Mouse (Mus musculus): ENCODE results near the gene Trim9.

The Trim9 gene

DNA sequence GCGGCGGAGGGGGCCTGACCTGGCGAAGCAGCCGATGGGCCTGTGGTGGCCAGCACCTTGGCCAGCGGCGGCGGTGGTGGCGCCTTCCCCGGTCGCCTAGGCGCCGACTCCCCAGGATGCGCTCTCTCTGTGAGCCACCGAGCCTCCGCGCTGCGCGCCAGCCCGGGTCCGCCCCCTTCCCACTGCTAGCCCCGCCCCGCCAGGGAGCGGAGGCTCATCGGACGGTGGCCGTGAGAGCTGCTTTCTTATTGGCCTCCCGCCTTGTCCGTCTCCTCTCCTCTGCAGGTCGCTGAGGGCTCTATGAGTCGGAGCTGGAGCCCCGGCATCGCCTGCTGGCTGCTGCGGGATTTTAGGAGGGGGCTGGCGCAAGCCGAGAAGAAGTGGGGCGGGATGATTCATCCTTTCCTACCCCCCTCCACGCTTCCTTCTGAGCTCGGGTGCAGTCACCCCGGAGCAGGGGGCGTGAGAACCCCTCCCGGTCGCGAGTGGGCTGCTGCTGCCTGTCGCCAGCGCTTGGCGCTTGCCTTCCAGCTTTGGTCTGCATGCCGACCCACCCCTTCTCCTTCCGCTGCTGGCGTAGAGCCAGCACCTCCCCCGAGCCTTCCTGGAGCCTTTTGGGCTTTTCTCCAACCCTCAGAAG is at the start of gene Trim9:
Gene Trim9 (minus strand): TSS at position 413 of the 640 bp plus-strand sequence.
- DNase-seq (ENCODE audit: low read depth, low spot score), result no peak

- DNase-seq (ENCODE audit: low read depth, low spot score), result no peak
These were observed 47.6 kb upstream of the Trim9 start for GRCm38 (mm10) chr12:70395061-70395460.

DNA sequence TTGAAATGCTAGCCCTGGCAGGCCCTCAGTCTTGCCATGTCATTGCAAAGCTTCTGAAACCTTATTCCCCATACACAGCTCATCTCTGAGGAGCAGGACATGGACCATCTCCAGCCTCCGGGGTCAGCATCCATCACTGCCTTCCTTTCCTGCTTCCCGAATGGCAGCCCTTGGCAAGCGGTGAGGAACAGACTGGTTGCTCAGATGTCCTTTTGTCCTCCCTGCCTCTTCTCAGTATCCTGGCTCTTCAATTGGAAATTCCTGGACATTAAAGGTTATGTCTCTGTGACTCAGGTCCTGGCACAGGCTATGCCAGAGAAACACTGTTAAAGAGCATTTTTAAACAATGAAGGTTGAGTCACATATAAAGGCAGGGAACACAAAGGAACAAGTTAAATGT is 43.8 kb upstream of the Trim9 start:
- no peak for DNase-seq (ENCODE audit: low read depth, low spot score)

DNA sequence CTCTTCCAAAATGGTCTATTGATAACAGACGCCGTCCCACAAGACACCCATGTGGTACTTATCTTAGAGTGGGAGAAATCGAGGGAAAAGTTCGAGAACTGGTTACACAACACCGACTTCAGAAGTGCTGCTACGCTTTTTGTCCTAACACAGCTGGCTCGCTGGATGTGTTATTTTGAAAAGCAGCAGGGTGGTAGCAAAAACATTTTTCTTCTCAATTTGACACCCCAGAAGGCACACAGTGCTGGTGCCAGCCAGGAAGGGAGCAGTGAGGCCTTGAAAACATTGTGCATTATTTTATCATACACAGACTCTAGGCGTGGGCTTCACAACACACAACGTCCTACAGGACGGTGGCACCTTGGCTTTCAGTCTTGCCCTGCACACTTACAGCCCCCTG is 27.6 kb upstream of the Trim9 start:
- no peak for DNase-seq (ENCODE audit: low read depth, low spot score)

DNA sequence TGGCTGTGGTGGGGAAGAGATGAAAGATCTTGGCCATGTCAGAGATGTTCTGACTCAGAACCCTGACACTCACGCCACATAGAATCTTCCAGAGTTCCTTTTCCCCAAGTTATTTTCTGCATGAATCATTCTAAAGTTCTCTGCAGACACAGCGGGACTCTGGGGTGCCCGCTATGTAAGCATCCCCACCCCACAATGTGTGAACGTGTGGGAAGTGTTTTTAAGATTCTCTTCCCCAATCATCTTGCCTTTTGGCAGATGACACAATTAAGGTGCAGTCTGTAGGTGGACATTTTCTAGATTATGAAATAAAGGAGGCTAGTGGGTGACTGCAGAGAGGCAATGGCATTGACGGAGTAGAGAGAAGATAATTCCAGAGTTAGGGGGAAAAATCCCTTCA is 25.5 kb upstream of the Trim9 start:
- no peak for DNase-seq (ENCODE audit: low read depth, low spot score)

DNA sequence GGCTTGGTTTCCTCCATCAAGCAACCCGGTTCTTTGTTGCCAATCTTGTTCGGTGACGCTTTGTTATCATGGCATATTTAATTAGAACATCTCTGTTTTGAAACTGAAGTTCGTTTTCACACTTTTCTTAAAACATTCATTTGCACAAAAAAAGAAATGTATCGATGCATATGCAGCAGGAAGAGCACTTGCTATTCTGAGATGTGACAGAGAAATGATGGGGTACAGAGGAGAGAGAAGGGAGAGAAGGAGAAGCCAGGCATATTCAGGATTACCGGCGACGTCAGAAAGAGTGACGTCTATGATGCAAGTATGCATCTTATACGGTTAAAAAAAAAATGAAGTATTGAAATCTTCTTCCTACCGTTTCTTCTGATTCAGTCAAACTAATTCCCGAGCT is 21.9 kb upstream of the Trim9 start:
- no peak for DNase-seq (ENCODE audit: low read depth, low spot score)

DNA sequence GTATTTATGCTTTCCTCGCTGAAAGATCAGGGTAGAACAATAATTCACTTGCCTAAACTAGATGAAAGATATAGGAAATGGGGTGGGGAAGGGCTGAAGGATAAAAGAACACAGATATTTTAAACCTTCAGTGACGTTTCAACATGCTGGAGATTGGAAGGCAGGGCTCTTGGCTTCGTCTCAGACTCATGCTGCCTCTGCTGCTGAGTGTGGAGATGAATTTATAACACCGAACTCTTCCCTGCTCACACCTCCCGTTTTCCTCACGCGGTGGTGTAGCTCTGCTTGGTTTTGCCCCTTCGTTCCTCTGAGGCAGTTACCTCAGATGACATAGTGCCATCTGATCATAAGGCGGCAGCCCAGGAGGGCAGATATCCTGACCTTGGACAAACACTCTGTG is 21.4 kb upstream of the Trim9 start:
- DNase-seq (ENCODE audit: low read depth, low spot score), result no peak

- DNase-seq (ENCODE audit: low read depth, low spot score), result no peak
These were observed 20.2 kb upstream of the Trim9 start for GRCm38 (mm10) chr12:70367326-70368248.

GRCm38 (mm10) chr12:70363016-70363415 is 15.6 kb upstream of the Trim9 start:
- DNase-seq (ENCODE audit: low read depth, low spot score), result no peak

DNA sequence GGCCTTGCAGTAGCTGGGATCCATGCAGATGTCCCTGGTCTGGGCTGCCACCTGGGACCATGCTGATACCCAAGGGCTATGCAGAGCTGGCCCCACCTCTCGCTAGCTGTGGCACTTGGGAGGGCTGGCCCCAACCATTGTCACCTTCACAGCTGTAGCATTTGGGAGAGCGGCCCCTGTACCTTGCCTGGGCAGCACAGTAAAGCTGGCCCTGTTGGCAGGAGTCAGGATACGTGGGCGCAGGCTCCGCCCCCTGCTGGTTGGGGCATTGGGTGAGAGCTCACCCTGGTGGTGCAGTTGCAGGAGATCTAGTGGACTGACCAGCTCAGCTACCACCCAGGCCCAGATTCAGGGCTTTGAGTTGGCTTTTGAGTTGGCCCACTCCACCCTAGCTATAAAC is 12.9 kb upstream of the Trim9 start:
- DNase-seq (ENCODE audit: low read depth, low spot score), result no peak

DNA sequence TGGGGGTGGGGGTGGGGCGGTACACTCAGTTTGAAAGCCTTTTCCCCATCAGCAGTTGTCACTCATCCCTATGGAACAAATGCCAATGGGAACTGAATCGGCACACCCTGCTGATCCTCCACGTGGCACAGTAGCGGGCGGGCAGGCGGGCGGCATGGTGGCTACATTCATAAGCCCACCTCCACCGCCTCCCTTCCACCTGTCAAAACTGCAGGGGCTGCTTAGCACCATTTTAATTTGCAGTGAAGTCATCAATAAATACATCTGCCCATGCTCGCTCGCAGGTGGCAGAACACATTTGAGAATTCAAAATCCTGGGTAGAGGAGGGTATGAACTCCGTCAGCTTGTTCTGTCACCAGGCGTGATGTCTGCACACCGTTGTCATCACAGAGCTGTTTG is 12.0 kb upstream of the Trim9 start:
- DNase-seq (ENCODE audit: low read depth, low spot score), result no peak

GRCm38 (mm10) chr12:70354926-70355325 is 7.5 kb upstream of the Trim9 start:
- no peak for DNase-seq (ENCODE audit: low read depth, low spot score)

- DNase-seq (ENCODE audit: low read depth, low spot score), result no peak
These were observed 3.1 kb upstream of the Trim9 start for GRCm38 (mm10) chr12:70350490-70350889.

GRCm38 (mm10) chr12:70349788-70350187 is 2.4 kb upstream of the Trim9 start:
- DNase-seq (ENCODE audit: low read depth, low spot score), result no peak

DNA sequence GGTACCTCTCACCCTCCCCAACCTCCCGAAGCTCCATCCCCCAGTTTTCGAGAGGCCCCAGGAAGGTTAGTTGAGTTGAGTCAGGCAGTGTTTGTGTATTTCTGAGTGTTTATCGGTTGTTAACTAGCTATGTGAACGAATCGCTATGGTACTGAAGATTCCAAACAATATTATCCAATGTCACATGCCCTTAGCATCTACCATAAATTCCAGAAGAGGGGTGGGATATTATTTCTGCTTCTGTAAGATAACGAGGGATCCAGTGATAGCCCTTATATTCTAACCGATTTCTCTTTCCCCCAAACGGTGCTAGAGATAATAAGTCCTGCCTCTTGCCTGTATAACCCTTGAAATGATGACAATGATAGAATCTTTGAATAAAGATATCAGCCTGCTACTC is 612 bp upstream of the Trim9 start:
- no peak for DNase-seq (ENCODE audit: low read depth, low spot score)

DNA sequence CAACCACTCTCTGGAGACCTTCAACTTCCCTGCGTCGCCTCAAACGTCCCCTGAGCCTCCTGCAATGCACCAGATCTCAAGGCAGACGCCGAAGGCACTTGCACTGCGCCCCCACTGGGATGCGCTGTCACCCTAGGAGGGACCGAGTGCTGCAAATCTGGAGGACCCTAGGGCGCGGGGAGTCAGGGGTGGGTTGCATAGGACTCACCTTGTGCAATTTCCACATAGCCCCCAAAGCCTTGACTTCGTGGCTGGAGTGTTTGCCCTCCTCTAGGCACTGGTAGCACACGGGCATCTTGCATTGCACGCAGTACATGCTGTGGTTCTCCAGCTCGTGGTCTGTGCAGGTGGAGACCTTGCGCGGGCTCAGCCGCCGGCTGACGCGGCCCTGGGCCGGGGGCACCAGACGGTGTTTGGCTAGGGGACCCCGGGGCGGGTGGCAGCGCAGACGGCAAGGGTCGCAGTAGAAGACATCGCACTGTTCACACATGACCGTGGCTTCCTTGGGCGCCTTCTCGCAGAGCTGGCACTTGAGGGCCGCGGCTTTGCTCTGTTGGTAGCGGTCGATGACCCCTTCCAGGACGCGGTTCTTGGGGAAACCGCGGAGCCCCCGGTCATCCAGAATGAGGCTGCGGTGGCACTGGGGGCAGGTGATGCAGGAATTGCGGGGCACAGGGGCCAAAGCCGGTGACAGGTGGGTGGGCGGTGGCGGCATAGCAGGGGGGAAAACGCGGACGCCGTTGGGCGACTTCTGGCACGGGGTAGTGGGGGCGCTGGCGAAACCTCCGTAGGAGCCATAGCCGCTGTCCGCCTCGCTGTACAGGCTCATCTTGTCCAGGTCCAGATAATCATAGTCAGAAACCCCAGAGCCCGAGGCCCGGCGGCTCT is 1.0 kb downstream of the Trim9 start:
- no peak for DNase-seq (ENCODE audit: low read depth, low spot score)

GRCm38 (mm10) chr12:70345531-70346138 is 1.8 kb downstream of the Trim9 start:
- DNase-seq (ENCODE audit: low read depth, low spot score), result no peak

- DNase-seq (ENCODE audit: low read depth, low spot score), result no peak
These were observed 12.2 kb downstream of the Trim9 start for GRCm38 (mm10) chr12:70335176-70335575.

DNA sequence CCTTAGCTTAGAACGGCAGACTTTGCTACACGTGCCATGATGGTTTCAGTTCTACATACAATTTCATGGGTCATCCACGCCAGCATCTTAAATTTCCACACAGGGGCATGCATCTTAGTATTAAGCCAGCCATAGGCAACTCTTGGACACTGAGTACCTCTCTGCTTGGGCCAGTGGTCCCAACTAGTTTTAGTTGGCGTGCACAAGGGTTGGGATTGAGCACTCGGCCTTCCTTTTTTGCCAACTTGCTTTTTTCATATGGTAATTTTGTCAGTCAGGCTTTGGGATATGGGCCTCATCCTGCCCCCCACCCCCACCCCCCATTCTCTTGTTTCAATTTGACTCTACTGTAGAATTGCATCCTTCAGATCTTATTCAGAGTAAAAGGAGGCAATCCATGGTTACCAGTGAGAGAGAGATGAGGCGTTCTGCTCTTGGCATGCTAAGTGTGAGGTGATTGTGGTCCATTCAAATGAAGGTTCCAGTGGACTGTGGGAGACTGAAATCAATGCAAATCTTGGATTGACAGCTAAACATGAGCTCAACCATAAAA is 14.1 kb downstream of the Trim9 start:
- no peak for DNase-seq (ENCODE audit: low read depth, low spot score)

GRCm38 (mm10) chr12:70329059-70329458 is 18.4 kb downstream of the Trim9 start:
- DNase-seq (ENCODE audit: low read depth, low spot score), result no peak

GRCm38 (mm10) chr12:70326956-70327355 is 20.5 kb downstream of the Trim9 start:
- no peak for DNase-seq (ENCODE audit: low read depth, low spot score)

Measured in c-Kit-negative CD71-positive TER-119-positive erythroid progenitor cells, embryonic 14.5 days (primary cell).